7 mouse cellular contexts compared by ENCODE assay signal in genomic region chr11:63518847-63519246, GRCm38 (mm10).
A peak's percentile ranks its signal among the peaks of the same experiment; 100 is the strongest.
DNase-seq lines count a peak whose midpoint lies in the region; ATAC-seq and TF ChIP-seq lines count a peak whose summit lies in the region.

No protein-coding gene starts in this region.

- no peak for TF ChIP-seq POLR2A in brain, embryonic 14.5 days (IDR thresholded peaks at IDR 0.05; ENCODE audit: borderline replicate concordance, extremely low read depth, insufficient read depth, insufficient read length, poor library complexity, severe bottlenecking)

- no peak for DNase-seq in kidney, adult 18-20 months
- DNase-seq in brain, embryonic 14.5 days (ENCODE audit: low read depth): peak; percentile 90
- peak; percentile 67 for DNase-seq in kidney, postnatal 0 days (ENCODE audit: low spot score)

- 29% methylated on average over 6 of the region's 6 CpGs for WGBS in kidney, embryonic 16.5 days
- WGBS in embryonic facial prominence, embryonic 13.5 days: 42% methylated on average over 6 of the region's 6 CpGs
- WGBS in kidney, postnatal 0 days: 36% methylated on average over 6 of the region's 6 CpGs
- 38% methylated on average over 6 of the region's 6 CpGs for WGBS in stomach, embryonic 14.5 days

- no peak overlapping the region for H3K4me3 ChIP-seq in kidney, embryonic 16.5 days (ENCODE audit: low read length)
- no peak overlapping the region for H3K4me3 ChIP-seq in embryonic facial prominence, embryonic 13.5 days
- no peak overlapping the region for H3K4me3 ChIP-seq in kidney, postnatal 0 days (replicated peaks; ENCODE audit: low read depth, low read length)
- no peak overlapping the region for H3K4me3 ChIP-seq in stomach, embryonic 14.5 days (ENCODE audit: low read depth, low read length)

- H3K36me3 ChIP-seq in kidney, embryonic 16.5 days (ENCODE audit: insufficient read depth, low read length): no peaks in the 10 kb centered on the region
- no peaks in the 10 kb centered on the region for H3K36me3 ChIP-seq in embryonic facial prominence, embryonic 13.5 days
- no peaks in the 10 kb centered on the region for H3K36me3 ChIP-seq in kidney, postnatal 0 days (ENCODE audit: insufficient read depth, low read length)
- H3K36me3 ChIP-seq in stomach, embryonic 14.5 days (ENCODE audit: control insufficient read depth, insufficient read depth, low read length): no peaks in the 10 kb centered on the region

- no peak overlapping the region for H3K9ac ChIP-seq in kidney, embryonic 16.5 days (replicated peaks; ENCODE audit: low read length)
- H3K9ac ChIP-seq in embryonic facial prominence, embryonic 13.5 days: no peak overlapping the region
- H3K9ac ChIP-seq in kidney, postnatal 0 days (ENCODE audit: low read depth, low read length): no peak overlapping the region
- no peak overlapping the region for H3K9ac ChIP-seq in stomach, embryonic 14.5 days (replicated peaks; ENCODE audit: low read depth, low read length)

- H3K4me1 ChIP-seq in kidney, embryonic 16.5 days (ENCODE audit: insufficient read depth, low read length): peaks cover 5% of the 10 kb centered on the region; the same call in 1 of the 2 replicates
- H3K4me1 ChIP-seq in embryonic facial prominence, embryonic 13.5 days: peaks cover 10% of the 10 kb centered on the region
- H3K4me1 ChIP-seq in kidney, postnatal 0 days (replicated peaks; ENCODE audit: insufficient read depth, low read length): no peaks in the 10 kb centered on the region
- 0 out of 2 replicates have a peak, but pooled peaks cover 5% of the 10 kb centered on the region for H3K4me1 ChIP-seq in stomach, embryonic 14.5 days (ENCODE audit: control insufficient read depth, insufficient read depth, low read length)

- TF ChIP-seq CTCF in brain, embryonic 14.5 days (IDR thresholded peaks at IDR 0.05; ENCODE audit: borderline replicate concordance, extremely low read depth, insufficient read depth, insufficient read length): no peak
- TF ChIP-seq CTCF in kidney, postnatal 0 days (IDR thresholded peaks at IDR 0.05; ENCODE audit: low read depth): no peak

- H3K27me3 ChIP-seq in kidney, embryonic 16.5 days (ENCODE audit: insufficient read depth, low read length): no peaks in the 10 kb centered on the region
- no peaks in the 10 kb centered on the region for H3K27me3 ChIP-seq in embryonic facial prominence, embryonic 13.5 days
- no peaks in the 10 kb centered on the region for H3K27me3 ChIP-seq in kidney, postnatal 0 days (ENCODE audit: insufficient read depth, low read length)
- no peaks in the 10 kb centered on the region for H3K27me3 ChIP-seq in stomach, embryonic 14.5 days (ENCODE audit: control insufficient read depth, insufficient read depth, low read length)

- ATAC-seq in kidney, embryonic 16.5 days (ENCODE audit: low FRiP score, low TSS enrichment): peak; percentile 74; the same call in 1 of the 2 replicates
- no peak for ATAC-seq in embryonic facial prominence, embryonic 13.5 days (ENCODE audit: insufficient number of reproducible peaks, insufficient read depth, low FRiP score, low TSS enrichment, low read depth)
- ATAC-seq in kidney, postnatal 0 days (replicated peaks; ENCODE audit: low FRiP score, low read depth): 0 out of 2 replicates have a peak, but pooled peaks have one; percentile 25
- peak; percentile 86 for ATAC-seq in stomach, embryonic 14.5 days (ENCODE audit: insufficient number of reproducible peaks, insufficient read depth, low FRiP score, low read depth)
- no peak for ATAC-seq in CD4-positive, CD25-positive, alpha-beta regulatory T cell, adult 4 months

- H3K4me2 ChIP-seq in kidney, embryonic 16.5 days (replicated peaks; ENCODE audit: low read depth, low read length): no peak overlapping the region
- no peak overlapping the region for H3K4me2 ChIP-seq in embryonic facial prominence, embryonic 13.5 days
- H3K4me2 ChIP-seq in kidney, postnatal 0 days (ENCODE audit: low read length): no peak overlapping the region
- no peak overlapping the region for H3K4me2 ChIP-seq in stomach, embryonic 14.5 days (replicated peaks; ENCODE audit: low read depth, low read length)

- no peak overlapping the region for H3K27ac ChIP-seq in kidney, embryonic 16.5 days (ENCODE audit: low read length)
- 0 out of 2 replicates have a peak overlapping the region, but pooled peaks have one; percentile 11 for H3K27ac ChIP-seq in embryonic facial prominence, embryonic 13.5 days
- H3K27ac ChIP-seq in kidney, postnatal 0 days: no peak overlapping the region
- H3K27ac ChIP-seq in stomach, embryonic 14.5 days (ENCODE audit: low read length): no peak overlapping the region; the same call in 1 of the 2 replicates

- H3K9me3 ChIP-seq in kidney, embryonic 16.5 days (ENCODE audit: low read length): peaks cover 5% of the 10 kb centered on the region; the same call in 1 of the 2 replicates
- H3K9me3 ChIP-seq in embryonic facial prominence, embryonic 13.5 days: no peaks in the 10 kb centered on the region
- H3K9me3 ChIP-seq in kidney, postnatal 0 days (replicated peaks; ENCODE audit: low read length): no peaks in the 10 kb centered on the region
- H3K9me3 ChIP-seq in stomach, embryonic 14.5 days (ENCODE audit: control insufficient read depth, low read depth, low read length): no peaks in the 10 kb centered on the region

Comparison
In these comparisons a context has a peak if more than half of its experiments do, and no peak if none do; other contexts are left out.
1. ATAC-seq: peak in kidney, embryonic 16.5 days (single experiment), kidney, postnatal 0 days (single experiment) and stomach, embryonic 14.5 days (single experiment); none in embryonic facial prominence, embryonic 13.5 days (single experiment) and CD4-positive, CD25-positive, alpha-beta regulatory T cell, adult 4 months (single experiment).